Mouse (Mus musculus) heart, embryonic 16.5 days (tissue): ENCODE measurements around the gene Kirrel2. TPM values are rescaled to one million over a fixed set of nuclear protein-coding genes. Genes with fewer than 3 reads are reported as not detected.

ENCODE experiments used
- ATAC-seq: fragments of 200-750 bp; cut with Nextera tagmentation; replicated peaks from 2 replicates; pipeline ENCODE4 v1.8.0; 2017; ENCODE audit warnings: moderate number of reproducible peaks; ENCODE audit not compliant: insufficient read depth, low FRiP score; ENCODE audit errors: extremely low read depth
- H3K27ac ChIP-seq: fragments of 300-500 bp; sonication (generic); 2 replicates; pipeline ENCODE4 v1.5.1; 2014; ENCODE audit warnings: mild to moderate bottlenecking, low read length, control low read depth, moderate library complexity
- H3K27me3 ChIP-seq: fragments of 300-500 bp; sonication (generic); 2 replicates; pipeline ENCODE4 v1.6.1; 2014; ENCODE audit warnings: low read length, mixed read lengths; ENCODE audit not compliant: control insufficient read depth, insufficient read depth
- H3K36me3 ChIP-seq: fragments of 300-500 bp; sonication (generic); 2 replicates; pipeline ENCODE4 v1.6.1; 2014; ENCODE audit not compliant: control insufficient read depth, insufficient read depth
- H3K4me1 ChIP-seq: fragments of 300-500 bp; sonication (generic); 2 replicates; pipeline ENCODE4 v1.6.1; 2014; ENCODE audit warnings: low read length, mixed read lengths; ENCODE audit not compliant: control insufficient read depth, insufficient read depth
- H3K4me2 ChIP-seq: fragments of 300-500 bp; sonication (generic); 2 replicates; pipeline ENCODE4 v1.6.1; 2014; ENCODE audit warnings: low read depth, mild to moderate bottlenecking, control low read depth, low read length
- H3K4me3 ChIP-seq: fragments of 300-500 bp; sonication (generic); 2 replicates; pipeline ENCODE4 v1.5.1; 2014; ENCODE audit warnings: mild to moderate bottlenecking, control low read depth, low read length
- H3K9ac ChIP-seq: fragments of 300-500 bp; sonication (generic); 2 replicates; pipeline ENCODE4 v1.6.1; 2014; ENCODE audit warnings: low read length, control low read depth
- H3K9me3 ChIP-seq: fragments of 300-500 bp; sonication (generic); replicated peaks from 2 replicates; pipeline ENCODE4 v1.6.1; 2016; ENCODE audit warnings: low read length; ENCODE audit not compliant: control insufficient read depth
- WGBS: fragments of 180-500 bp; shearing (Covaris S2); extraction: QIAGEN DNeasy Blood & Tissue Kit; methylation state at CpG from one replicate; pipeline ENCODE4 v1.1.7; 2014; 5-methylcytosine and 5-hydroxymethylcytosine counted together
- polyA plus RNA-seq: library from polyadenylated mRNA; unstranded; fragments of >200 nt; fragmentation: Nextera tagmentation; extraction: Ambion mirVana; gene quantifications from 2 replicates; pipeline ENCODE4 v1.2.1, GENCODE M21; 2015

Gene Kirrel2
- polyA plus RNA-seq, 1 experiment from 2014 or later: 0.20 TPM

DNA sequence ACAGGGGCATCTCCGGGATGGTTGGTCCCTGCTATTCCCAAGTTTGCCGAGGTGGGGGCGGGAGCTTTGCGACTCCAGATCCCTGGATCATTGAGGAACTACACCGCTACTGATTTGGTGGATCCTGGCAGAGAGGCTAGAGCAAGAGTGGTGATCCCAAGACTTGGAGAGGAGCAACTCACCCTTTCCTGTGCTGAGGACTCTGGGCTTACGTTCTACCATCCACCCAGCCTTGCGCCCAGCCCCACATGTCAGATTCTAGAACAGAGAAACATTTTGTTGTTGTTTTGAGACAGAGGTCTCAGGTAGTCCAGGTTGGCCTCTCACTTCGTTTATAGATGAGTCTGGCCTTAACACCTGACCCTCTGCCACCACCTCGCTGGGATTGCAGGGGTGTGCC, 34.9 kb downstream of the Kirrel2 start:
- Histone ChIP-seq H3K4me3 (peak overlapping the region; percentile 66), H3K27ac (peak overlapping the region; percentile 41), H3K36me3 (peaks cover 2% of the 10 kb centered on the region), H3K9ac (peak overlapping the region; percentile 72), H3K4me1 (peaks cover 13% of the 10 kb centered on the region), H3K27me3 (peaks cover 5% of the 10 kb centered on the region; the same call in 1 of the 2 replicates), H3K4me2 (peak overlapping the region; percentile 96), H3K9me3 (0 out of 2 replicates have a peak, but pooled peaks cover 4% of the 10 kb centered on the region)
- WGBS: 12% methylated on average over 9 of the region's 9 CpGs
- ATAC-seq: no peak

DNA sequence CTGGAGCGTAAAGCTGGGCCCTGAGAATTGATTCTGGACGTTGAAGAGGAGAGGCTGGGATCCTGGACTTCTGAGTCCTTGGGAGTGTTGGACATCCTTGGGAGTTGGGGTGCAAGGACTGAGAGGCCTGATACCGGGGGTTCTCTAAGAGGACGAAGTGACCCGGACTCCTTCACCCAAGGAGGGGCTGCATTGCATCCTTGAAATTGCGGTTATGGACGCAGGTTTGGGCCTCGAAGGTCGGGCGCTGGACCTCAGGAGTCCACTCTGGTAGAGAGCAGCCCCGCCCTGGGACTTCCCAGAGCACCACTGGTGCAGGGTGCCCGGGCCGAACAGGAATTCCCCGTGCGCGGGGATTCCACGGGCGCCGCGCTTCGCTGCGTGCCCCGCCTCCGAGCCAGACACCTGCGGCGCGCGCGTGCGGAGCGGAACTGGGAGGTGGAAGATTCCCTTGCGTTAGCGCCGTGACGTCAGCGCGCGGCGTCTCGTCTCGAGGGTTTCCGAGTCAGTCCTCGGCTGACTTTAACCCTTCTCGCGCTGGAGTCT, 35.5 kb downstream of the Kirrel2 start:
- Histone ChIP-seq H3K4me2 (peak overlapping the region; percentile 96), H3K4me3 (peak overlapping the region; percentile 66), H3K36me3 (no peaks in the 10 kb centered on the region; the same call in 1 of the 2 replicates), H3K4me1 (peaks cover 13% of the 10 kb centered on the region), H3K27me3 (peaks cover 5% of the 10 kb centered on the region; the same call in 1 of the 2 replicates), H3K9ac (peak overlapping the region; percentile 72), H3K9me3 (0 out of 2 replicates have a peak, but pooled peaks cover 4% of the 10 kb centered on the region), H3K27ac (peak overlapping the region; percentile 26)
- peak; percentile 76 for ATAC-seq
- 1% methylated on average over 45 of the region's 45 CpGs for WGBS

- Histone ChIP-seq H3K4me1 (peaks cover 13% of the 10 kb centered on the region), H3K4me3 (peak within 1 kb of the TSS; percentile 66), H3K9ac (peak within 1 kb of the TSS; percentile 72), H3K4me2 (peak within 1 kb of the TSS; percentile 96), H3K27me3 (peaks cover 5% of the 10 kb centered on the region; the same call in 1 of the 2 replicates), H3K36me3 (no peaks in the 10 kb centered on the region; the same call in 1 of the 2 replicates), H3K27ac (peak within 1 kb of the TSS; percentile 41), H3K9me3 (0 out of 2 replicates have a peak, but pooled peaks cover 4% of the 10 kb centered on the region)
- peak; percentile 65 for ATAC-seq
- WGBS: 10% methylated on average over 31 of the region's 31 CpGs
Observed at GRCm38 (mm10) chr7:30421175-30421889, 36.2 kb downstream of the Kirrel2 start, which contains the start of gene Nfkbid. Nfkbid (plus strand) TSS chr7:30421732.

- no peaks in the 10 kb centered on the region; the same call in 1 of the 2 replicates for H3K36me3 ChIP-seq
- no peak for ATAC-seq
- 82% methylated on average over 3 of the region's 3 CpGs for WGBS
- peaks cover 13% of the 10 kb centered on the region for H3K4me1 ChIP-seq
- 0 out of 2 replicates have a peak, but pooled peaks cover 4% of the 10 kb centered on the region for H3K9me3 ChIP-seq
- no peak overlapping the region for H3K4me3 ChIP-seq
- peak overlapping the region; percentile 21; the same call in 1 of the 2 replicates for H3K27ac ChIP-seq
- peaks cover 5% of the 10 kb centered on the region; the same call in 1 of the 2 replicates for H3K27me3 ChIP-seq
- H3K4me2 ChIP-seq: no peak overlapping the region
- no peak overlapping the region for H3K9ac ChIP-seq
Observed at GRCm38 (mm10) chr7:30420673-30421072, 36.8 kb downstream of the Kirrel2 start.

DNA sequence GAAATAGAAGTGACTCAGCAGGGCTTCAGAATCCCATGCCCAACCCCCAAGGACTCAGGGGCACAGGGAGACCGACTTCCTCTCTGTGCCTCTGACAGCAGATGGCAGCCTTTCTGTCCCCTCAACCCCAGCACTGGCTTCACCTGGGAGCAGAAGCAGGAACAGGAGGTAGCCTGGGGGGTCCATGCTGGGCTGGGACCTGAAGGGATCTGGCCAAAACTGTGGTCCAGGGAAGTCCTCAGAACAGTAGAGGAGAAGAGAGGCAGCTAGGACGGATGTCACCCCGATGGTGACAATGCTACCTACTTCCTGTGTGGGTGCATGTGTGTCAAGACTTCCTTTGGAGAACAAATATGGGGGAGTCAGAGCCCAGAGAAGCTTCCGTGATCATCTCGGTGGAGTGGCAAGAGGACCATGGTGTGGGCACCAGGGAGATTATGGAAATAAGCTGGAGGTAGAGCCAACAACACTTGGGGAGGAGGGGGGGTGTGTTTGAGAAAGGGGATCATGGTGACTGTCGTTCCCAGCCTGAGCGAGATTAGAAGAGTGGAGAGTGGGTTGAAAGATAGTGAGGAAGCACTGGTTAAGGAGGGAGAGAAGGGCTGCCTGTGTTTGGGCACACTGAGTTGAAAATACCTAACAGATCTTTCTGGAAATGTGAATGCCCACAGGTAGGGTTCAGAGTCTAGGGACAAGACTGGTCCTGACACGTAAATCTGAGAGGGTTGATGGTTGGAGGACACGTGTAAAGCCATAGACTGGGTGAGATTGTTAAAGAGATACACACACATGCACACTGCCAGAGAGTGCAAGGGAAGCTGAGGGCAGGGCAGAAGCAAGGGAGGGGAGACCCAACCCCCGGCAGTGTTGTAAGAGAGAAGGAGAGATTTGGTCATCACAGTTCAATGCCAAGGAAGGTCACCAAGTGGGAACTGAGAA, 37.7 kb downstream of the Kirrel2 start, which contains the start of gene Hcst:
Hcst (minus strand) TSS at position 294 of the 939 bp plus-strand sequence.
- peak within 1 kb of the TSS; percentile 26; the same call in 1 of the 2 replicates for H3K27ac ChIP-seq
- peak within 1 kb of the TSS; percentile 9; the same call in 1 of the 2 replicates for H3K4me3 ChIP-seq
- no peak within 1 kb of the TSS for H3K9ac ChIP-seq
- WGBS: 45% methylated on average over 10 of the region's 10 CpGs
- ATAC-seq: no peak
- H3K4me1 ChIP-seq: peaks cover 13% of the 10 kb centered on the region
- H3K4me2 ChIP-seq: peak within 1 kb of the TSS; percentile 5; the same call in 1 of the 2 replicates
- 0 out of 2 replicates have a peak, but pooled peaks cover 4% of the 10 kb centered on the region for H3K9me3 ChIP-seq
- no peaks in the 10 kb centered on the region for H3K36me3 ChIP-seq
- peaks cover 5% of the 10 kb centered on the region; the same call in 1 of the 2 replicates for H3K27me3 ChIP-seq

GRCm38 (mm10) chr7:30417856-30418255, 39.6 kb downstream of the Kirrel2 start:
- Histone ChIP-seq H3K4me2 (no peak overlapping the region), H3K4me1 (peaks cover 13% of the 10 kb centered on the region), H3K36me3 (no peaks in the 10 kb centered on the region), H3K27ac (no peak overlapping the region), H3K27me3 (peaks cover 5% of the 10 kb centered on the region; the same call in 1 of the 2 replicates), H3K9me3 (0 out of 2 replicates have a peak, but pooled peaks cover 4% of the 10 kb centered on the region), H3K9ac (no peak overlapping the region), H3K4me3 (no peak overlapping the region)
- ATAC-seq: no peak
- WGBS: 64% methylated on average over 9 of the region's 9 CpGs

- Histone ChIP-seq H3K9ac (no peak within 1 kb of the TSS), H3K36me3 (no peaks in the 10 kb centered on the region), H3K4me2 (no peak within 1 kb of the TSS), H3K4me1 (no peaks in the 10 kb centered on the region), H3K9me3 (no peaks in the 10 kb centered on the region), H3K27me3 (no peaks in the 10 kb centered on the region), H3K27ac (0 out of 2 replicates have a peak within 1 kb of the TSS, but pooled peaks have one; percentile 33), H3K4me3 (no peak within 1 kb of the TSS)
- 58% methylated on average over 5 of the region's 5 CpGs for WGBS
- 0 out of 2 replicates have a peak, but pooled peaks have one; percentile 14 for ATAC-seq
Observed at GRCm38 (mm10) chr7:30413596-30413995, 43.9 kb downstream of the Kirrel2 start, which contains the start of gene Tyrobp. Tyrobp (plus strand) TSS chr7:30413760.

- H3K27ac ChIP-seq: 0 out of 2 replicates have a peak overlapping the region, but pooled peaks have one; percentile 33
- ATAC-seq: 0 out of 2 replicates have a peak, but pooled peaks have one; percentile 32
- WGBS: 31% methylated on average over 4 of the region's 4 CpGs
- no peaks in the 10 kb centered on the region for H3K4me1 ChIP-seq
- H3K4me3 ChIP-seq: no peak overlapping the region
- H3K27me3 ChIP-seq: no peaks in the 10 kb centered on the region
- no peak overlapping the region for H3K9ac ChIP-seq
- H3K9me3 ChIP-seq: no peaks in the 10 kb centered on the region
- no peaks in the 10 kb centered on the region for H3K36me3 ChIP-seq
- no peak overlapping the region for H3K4me2 ChIP-seq
Observed at GRCm38 (mm10) chr7:30412735-30413147, 44.7 kb downstream of the Kirrel2 start.
